Mouse (Mus musculus): ENCODE data around the gene Lrrn4cl.
"Not testable (repeated sequence)": the region's sequence is repeated elsewhere in the genome, so short reads cannot be mapped to it uniquely, and the experiment has no call there.

Gene Lrrn4cl

GRCm38 (mm10) chr19:8850402-8850901 is at the start of gene Lrrn4cl:
Gene Lrrn4cl, plus strand, starts transcription at chr19:8850768.
- peak; percentile 53 for DNase-seq (ENCODE audit: low spot score)

GRCm38 (mm10) chr19:8802130-8802821 is 48.3 kb upstream of the Lrrn4cl start, which contains the start of gene Zbtb3:
Gene Zbtb3, plus strand, starts transcription at chr19:8802555.
- DNase-seq (ENCODE audit: low spot score), result peak; percentile 94

GRCm38 (mm10) chr19:8803204-8803780 is 47.3 kb upstream of the Lrrn4cl start:
- DNase-seq (ENCODE audit: low spot score), result no peak

- no peak for DNase-seq (ENCODE audit: low spot score)
Observed at GRCm38 (mm10) chr19:8803879-8804660, 46.5 kb upstream of the Lrrn4cl start.

GRCm38 (mm10) chr19:8806810-8807209 is 43.8 kb upstream of the Lrrn4cl start:
- no peak for DNase-seq (ENCODE audit: low spot score)

GRCm38 (mm10) chr19:8815812-8816211 is 34.8 kb upstream of the Lrrn4cl start:
- no peak for DNase-seq (ENCODE audit: low spot score)

GRCm38 (mm10) chr19:8817001-8817400 is 33.6 kb upstream of the Lrrn4cl start:
- no peak for DNase-seq (ENCODE audit: low spot score)

- DNase-seq (ENCODE audit: low spot score), result no peak
Observed at GRCm38 (mm10) chr19:8818301-8818798, 32.2 kb upstream of the Lrrn4cl start.

GRCm38 (mm10) chr19:8818801-8819595 is 31.6 kb upstream of the Lrrn4cl start, which contains the start of gene Ttc9c:
Gene Ttc9c, minus strand, starts transcription at chr19:8819333.
- DNase-seq (ENCODE audit: low spot score), result peak; percentile 97

GRCm38 (mm10) chr19:8819596-8820423 is 30.8 kb upstream of the Lrrn4cl start, which contains the start of gene Hnrnpul2:
Gene Hnrnpul2, plus strand, starts transcription at chr19:8820010.
- DNase-seq (ENCODE audit: low spot score), result peak; percentile 99

- no peak for DNase-seq (ENCODE audit: low spot score)
Observed at GRCm38 (mm10) chr19:8820424-8820956, 30.1 kb upstream of the Lrrn4cl start.

GRCm38 (mm10) chr19:8821146-8821545 is 29.4 kb upstream of the Lrrn4cl start:
- DNase-seq (ENCODE audit: low spot score), result no peak

- DNase-seq (ENCODE audit: low spot score), result no peak
Observed at GRCm38 (mm10) chr19:8822696-8823095, 27.9 kb upstream of the Lrrn4cl start.

GRCm38 (mm10) chr19:8829660-8830059 is 20.9 kb upstream of the Lrrn4cl start, which contains the start of gene AC129217.1:
Gene AC129217.1, plus strand, starts transcription at chr19:8829773.
- DNase-seq (ENCODE audit: low spot score), result no peak

- DNase-seq (ENCODE audit: low spot score), result no peak
Observed at GRCm38 (mm10) chr19:8830664-8831063, 19.9 kb upstream of the Lrrn4cl start.

- no peak for DNase-seq (ENCODE audit: low spot score)
Observed at GRCm38 (mm10) chr19:8831262-8831661, 19.3 kb upstream of the Lrrn4cl start.

GRCm38 (mm10) chr19:8832971-8833370 is 17.6 kb upstream of the Lrrn4cl start:
- DNase-seq (ENCODE audit: low spot score), result no peak

- not testable (repeated sequence) for DNase-seq (ENCODE audit: low spot score)
Observed at GRCm38 (mm10) chr19:8836327-8836726, 14.2 kb upstream of the Lrrn4cl start.

- peak; percentile 79 for DNase-seq (ENCODE audit: low spot score)
Observed at GRCm38 (mm10) chr19:8837251-8837791, 13.2 kb upstream of the Lrrn4cl start, which contains the start of gene Bscl2. Gene Bscl2, plus strand, starts transcription at chr19:8837467.
